Mouse (Mus musculus) heart, embryonic 12.5 days (tissue): ENCODE measurements around the gene Epha2. TPM values are rescaled to one million over a fixed set of nuclear protein-coding genes. Genes with fewer than 3 reads are reported as not detected.

ENCODE experiments used
- microRNA-seq: library from miRNA; unstranded; fragments of <30 nt; microRNA quantifications from one replicate; pipeline ENCODE4, GENCODE M21; 2017
- polyA plus RNA-seq: library from polyadenylated mRNA; unstranded; fragments of >200 nt; fragmentation: Nextera tagmentation; extraction: Ambion mirVana; gene quantifications from 2 replicates; pipeline ENCODE4 v1.2.1, GENCODE M21; 2016

The Epha2 gene
- polyA plus RNA-seq, 1 experiment from 2014 or later = 5.3 TPM

Small RNA genes within 50 kb of the gene (microRNA-seq; reads per million reads assigned to microRNA genes)
- not detected for gene Gm25690

Other genes with a start within 250 kb of the Epha2 start
- gene Crocc, start 240.7 kb upstream of the Epha2 start, polyA plus RNA-seq = 6.3 and 6.7 TPM in 2 replicates
- gene Necap2, start 222.9 kb upstream of the Epha2 start, polyA plus RNA-seq = 43.2 and 44.3 TPM in 2 replicates
- gene Spata21, start 212.9 kb upstream of the Epha2 start, polyA plus RNA-seq = not detected in 2 replicates
- gene Szrd1, start 161.5 kb upstream of the Epha2 start, polyA plus RNA-seq = 32.9 and 33.4 TPM in 2 replicates
- 18.2 and 20.0 TPM in 2 replicates for gene Fbxo42, start 153.3 kb upstream of the Epha2 start, polyA plus RNA-seq
- gene Rsg1, start 87.3 kb upstream of the Epha2 start, polyA plus RNA-seq = 2.0 and 2.3 TPM in 2 replicates
- gene Arhgef19, start 61.7 kb upstream of the Epha2 start, polyA plus RNA-seq = 2.6 and 3.1 TPM in 2 replicates
- gene Fam131c, start 67.0 kb downstream of the Epha2 start, polyA plus RNA-seq = 0.93 and 1.1 TPM in 2 replicates
- gene Clcnka, start 97.5 kb downstream of the Epha2 start, polyA plus RNA-seq = 0.06 and 0.15 TPM in 2 replicates
- 0.78 and 1.2 TPM in 2 replicates for gene Clcnkb, start 114.8 kb downstream of the Epha2 start, polyA plus RNA-seq
- gene Hspb7, start 119.5 kb downstream of the Epha2 start, polyA plus RNA-seq = 186 and 208 TPM in 2 replicates
- not detected in 2 replicates for gene Srarp, start 134.9 kb downstream of the Epha2 start, polyA plus RNA-seq
- 24.9 and 25.3 TPM in 2 replicates for gene Zbtb17, start 143.4 kb downstream of the Epha2 start, polyA plus RNA-seq
- gene Spen, start 237.4 kb downstream of the Epha2 start, polyA plus RNA-seq = 9.0 and 9.1 TPM in 2 replicates